In the genomic region with DNA sequence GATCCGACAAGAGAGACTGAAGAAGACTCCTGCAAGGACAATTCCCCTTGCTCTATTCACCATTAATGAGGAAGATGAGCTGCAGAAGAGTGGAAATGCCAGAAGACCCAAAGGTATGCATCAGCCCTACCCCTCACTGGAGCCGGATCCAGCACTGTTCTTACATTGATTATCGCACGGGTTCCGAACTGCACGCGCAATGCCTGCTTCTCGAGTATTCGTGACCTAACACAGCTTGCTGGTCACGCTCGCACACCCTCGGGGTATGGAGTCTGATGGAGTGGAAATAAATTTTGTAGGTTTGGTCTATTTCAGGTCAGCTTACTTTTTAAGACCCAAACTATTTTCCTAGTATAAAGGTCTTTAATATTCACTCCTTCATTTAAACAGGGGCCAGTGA, we compare ENCODE assay signal across 9 mouse cellular contexts. TPM values are rescaled to one million over a fixed set of nuclear protein-coding genes. Genes with fewer than 3 reads are reported as not detected.
DNase-seq lines count a peak whose midpoint lies in the region; ATAC-seq lines count a peak whose summit lies in the region.
"Had no signal": no experiment of that assay in that cellular context is flagged by ENCODE, and none has a peak within 500 bp of the region (broad histone marks: within the 10 kb centered on the region; RNA-seq: fewer than 3 reads in every experiment).

No protein-coding gene starts in this region.

- no peaks in the 10 kb centered on the region for H3K36me3 ChIP-seq in embryonic facial prominence, embryonic 11.5 days (replicated peaks; ENCODE audit: control insufficient read depth, insufficient read depth, low read depth, low read length)
- no peaks in the 10 kb centered on the region for H3K36me3 ChIP-seq in midbrain, embryonic 15.5 days (replicated peaks)

- no peak overlapping the region; the same call in 1 of the 2 replicates for H3K9ac ChIP-seq in embryonic facial prominence, embryonic 11.5 days (replicated peaks; ENCODE audit: low read length)
- peak overlapping the region; percentile 27; the same call in 1 of the 2 replicates for H3K9ac ChIP-seq in midbrain, embryonic 15.5 days

- H3K4me1 ChIP-seq in embryonic facial prominence, embryonic 11.5 days (ENCODE audit: control insufficient read depth, insufficient read depth, low read length) = no peaks in the 10 kb centered on the region
- H3K4me1 ChIP-seq in midbrain, embryonic 15.5 days = peaks cover 23% of the 10 kb centered on the region

- no peak overlapping the region for H3K4me3 ChIP-seq in embryonic facial prominence, embryonic 11.5 days (ENCODE audit: low read depth, low read length)
- H3K4me3 ChIP-seq in midbrain, embryonic 15.5 days = peak overlapping the region; percentile 33
- H3K4me3 ChIP-seq: erythroblast, embryonic 14.5 days had no signal

- no peaks in the 10 kb centered on the region for H3K27me3 ChIP-seq in embryonic facial prominence, embryonic 11.5 days (ENCODE audit: control insufficient read depth, insufficient read depth, low read length)
- peaks cover 4% of the 10 kb centered on the region; the same call in 1 of the 2 replicates for H3K27me3 ChIP-seq in midbrain, embryonic 15.5 days (replicated peaks)

- H3K27ac ChIP-seq in embryonic facial prominence, embryonic 11.5 days (replicated peaks; ENCODE audit: low read depth, low read length) = no peak overlapping the region
- H3K27ac ChIP-seq in midbrain, embryonic 15.5 days = peak overlapping the region; percentile 66

- no peaks in the 10 kb centered on the region; the same call in 1 of the 2 replicates for H3K9me3 ChIP-seq in embryonic facial prominence, embryonic 11.5 days (replicated peaks; ENCODE audit: control insufficient read depth, low read length)
- H3K9me3 ChIP-seq in midbrain, embryonic 15.5 days = no peaks in the 10 kb centered on the region

- peak; percentile 12; the same call in 1 of the 2 replicates for ATAC-seq in frontal cortex, adult (ENCODE audit: low TSS enrichment)
- ATAC-seq in embryonic facial prominence, embryonic 11.5 days (replicated peaks; ENCODE audit: insufficient number of reproducible peaks, low FRiP score, low TSS enrichment, low read depth) = peak; percentile 25; the same call in 1 of the 2 replicates
- peak; percentile 53 for ATAC-seq in midbrain, embryonic 15.5 days (replicated peaks)

- H3K4me2 ChIP-seq in embryonic facial prominence, embryonic 11.5 days (ENCODE audit: low read depth, low read length) = no peak overlapping the region
- peak overlapping the region; percentile 59 for H3K4me2 ChIP-seq in midbrain, embryonic 15.5 days

- DNase-seq in frontal cortex, postnatal 10 days (ENCODE audit: low spot score in 2 of 2) = no peak
- no peak for DNase-seq in embryonic facial prominence, embryonic 11.5 days (ENCODE audit: low spot score)
- DNase-seq in kidney, adult 11 months = peak; percentile 81
- DNase-seq in heart, postnatal 10 days = no peak
- DNase-seq in adrenal gland, postnatal 10 days = no peak
- no peak for DNase-seq in thymus, adult 18-20 months

- intact Hi-C loops in heart, postnatal 10 days (cut with DNase I) = no loop called here

- WGBS in embryonic facial prominence, embryonic 11.5 days = 63% methylated on average over 12 of the region's 12 CpGs
- 50% methylated on average over 12 of the region's 12 CpGs for WGBS in midbrain, embryonic 15.5 days

RNA-seq across cellular contexts. Expression of a gene that starts 22.9 kb away (rescaled TPM):
- polyA plus RNA-seq in embryonic facial prominence, embryonic 11.5 days (2014; fragmentation: Nextera tagmentation; extraction: Ambion mirVana) = 4.8 and 5.7 TPM in 2 replicates
- 6.6 and 7.7 TPM in 2 replicates for polyA plus RNA-seq in midbrain, embryonic 15.5 days (2015; fragmentation: Nextera tagmentation; extraction: Ambion mirVana)
- total RNA-seq in heart, postnatal 10 days (2021) = 10 to 100 TPM; 13.6 to 15.8 TPM
- total RNA-seq in adrenal gland, postnatal 10 days (2021) = 10 to 100 TPM; 15.9 to 18.7 TPM
